12 mouse cellular contexts compared by ENCODE assay signal in genomic region chr4:126166084-126166483, GRCm38 (mm10). TPM values are rescaled to one million over a fixed set of nuclear protein-coding genes. Genes with fewer than 3 reads are reported as not detected.
DNase-seq lines count a peak whose midpoint lies in the region; ATAC-seq and TF ChIP-seq lines count a peak whose summit lies in the region.
"Had no signal": no experiment of that assay in that cellular context is flagged by ENCODE, and none has a peak within 500 bp of the region (broad histone marks: within the 10 kb centered on the region; RNA-seq: fewer than 3 reads in every experiment).

No protein-coding gene starts in this region.

- no peaks in the 10 kb centered on the region for H3K9me3 ChIP-seq in kidney, embryonic 14.5 days (ENCODE audit: control insufficient read depth, low read length)
- H3K9me3 ChIP-seq: embryonic facial prominence, embryonic 13.5 days; limb, embryonic 15.5 days had no signal

- 40% methylated on average over 3 of the region's 3 CpGs for WGBS in kidney, adult 2 months
- 78% methylated on average over 3 of the region's 3 CpGs for WGBS in kidney, embryonic 14.5 days

- H3K36me3 ChIP-seq in kidney, adult 2 months (ENCODE audit: control insufficient read depth, insufficient read depth, low read length) = peaks cover 10% of the 10 kb centered on the region; the same call in 1 of the 2 replicates
- peaks cover 50% of the 10 kb centered on the region for H3K36me3 ChIP-seq in kidney, embryonic 14.5 days (ENCODE audit: control insufficient read depth, insufficient read depth, low read length)

- H3K4me2 ChIP-seq in kidney, embryonic 14.5 days (replicated peaks; ENCODE audit: low read depth, low read length) = no peak overlapping the region
- H3K4me2 ChIP-seq: embryonic facial prominence, embryonic 13.5 days; limb, embryonic 15.5 days had no signal

- peak; percentile 71 for DNase-seq in adrenal gland, adult 2 months
- no peak for DNase-seq in adrenal gland, postnatal 25 days
- peak; percentile 80 for DNase-seq in kidney, adult 2 months
- DNase-seq in kidney, postnatal 25 days = peak; percentile 55 to 84
- DNase-seq in thymus, postnatal 14 days = no peak
- no peak for DNase-seq in neural tube, embryonic 10.5 days (ENCODE audit: extremely low spot score, low spot score)
- DNase-seq: cerebellum, postnatal 25 days had no signal

- no peak for TF ChIP-seq CTCF in kidney, adult 2 months (conservative IDR thresholded peaks at IDR 0.05; ENCODE audit: insufficient read depth, insufficient read length, low read depth, low read length)
- TF ChIP-seq CTCF in embryonic fibroblast, embryonic 13.5 days (IDR thresholded peaks at IDR 0.05; ENCODE audit: borderline replicate concordance, insufficient read depth, low read length) = no peak

- H3K27me3 ChIP-seq in kidney, adult 2 months (replicated peaks; ENCODE audit: control insufficient read depth, insufficient read depth, low read length) = no peaks in the 10 kb centered on the region
- H3K27me3 ChIP-seq in kidney, embryonic 14.5 days (ENCODE audit: control insufficient read depth, insufficient read depth, low read length) = no peaks in the 10 kb centered on the region
- H3K27me3 ChIP-seq: embryonic facial prominence, embryonic 13.5 days; limb, embryonic 15.5 days had no signal

- H3K27ac ChIP-seq in kidney, adult 2 months (ENCODE audit: insufficient read depth, low read depth, low read length) = peak overlapping the region; percentile 98
- H3K27ac ChIP-seq in kidney, embryonic 14.5 days (ENCODE audit: low read depth, low read length) = no peak overlapping the region
- H3K27ac ChIP-seq in embryonic fibroblast, embryonic 13.5 days (ENCODE audit: insufficient read depth, low read length) = peak overlapping the region; percentile 48; the same call in 1 of the 2 replicates
- H3K27ac ChIP-seq: embryonic facial prominence, embryonic 13.5 days; limb, embryonic 15.5 days had no signal

- peaks cover 17% of the 10 kb centered on the region for H3K4me1 ChIP-seq in kidney, adult 2 months (ENCODE audit: control insufficient read depth, insufficient read depth, low read length)
- peaks cover 16% of the 10 kb centered on the region; the same call in 1 of the 2 replicates for H3K4me1 ChIP-seq in kidney, embryonic 14.5 days (ENCODE audit: control insufficient read depth, insufficient read depth, low read length)
- H3K4me1 ChIP-seq in embryonic fibroblast, embryonic 13.5 days (ENCODE audit: control insufficient read depth, insufficient read depth, low read length) = no peaks in the 10 kb centered on the region; the same call in 1 of the 2 replicates

- no peak for ATAC-seq in kidney, embryonic 14.5 days (ENCODE audit: low FRiP score, low TSS enrichment)
- ATAC-seq: forebrain, embryonic 14.5 days had no signal

- H3K4me3 ChIP-seq in kidney, adult 2 months (ENCODE audit: insufficient read depth, low read depth, low read length) = no peak overlapping the region
- H3K4me3 ChIP-seq in kidney, embryonic 14.5 days (ENCODE audit: low read length) = no peak overlapping the region
- no peak overlapping the region for H3K4me3 ChIP-seq in embryonic fibroblast, embryonic 13.5 days (ENCODE audit: insufficient read depth, low read length)
- H3K4me3 ChIP-seq: embryonic facial prominence, embryonic 13.5 days; limb, embryonic 15.5 days had no signal

- no peak for TF ChIP-seq POLR2A in kidney, adult 2 months (IDR thresholded peaks at IDR 0.05; ENCODE audit: low read depth, low read length)
- TF ChIP-seq POLR2A in embryonic fibroblast, embryonic 13.5 days (IDR thresholded peaks at IDR 0.05; ENCODE audit: low read depth, low read length) = no peak

- H3K9ac ChIP-seq in kidney, embryonic 14.5 days (ENCODE audit: low read depth, low read length) = no peak overlapping the region
- H3K9ac ChIP-seq: embryonic facial prominence, embryonic 13.5 days; limb, embryonic 15.5 days had no signal

RNA-seq across cellular contexts. Expression of gene Sh3d21, which starts 2.8 kb away (rescaled TPM):
- 1 to 10 TPM; 2.5 to 3.2 TPM for total RNA-seq in adrenal gland, adult 2 months (2021)
- polyA plus RNA-seq in adrenal gland, adult 2 months (2012; rRNA removed) = 1.4 and 1.8 TPM in 2 replicates
- total RNA-seq in adrenal gland, postnatal 25 days (2021) = 2.8 and 3.2 TPM in 2 replicates
- 5.0 and 5.5 TPM in 2 replicates for polyA plus RNA-seq in kidney, adult 2 months (2012; rRNA removed)
- polyA plus RNA-seq in kidney, embryonic 14.5 days (2014; fragmentation: Nextera tagmentation; extraction: Ambion mirVana) = 7.3 and 8.7 TPM in 2 replicates
- polyA plus RNA-seq in embryonic fibroblast, embryonic 13.5 days (2011; ENCODE audit: insufficient read length, low read depth, missing spikeins) = 2.5 and 3.8 TPM in 2 replicates

RNA-seq across cellular contexts. Expression of gene Eva1b, which starts 18.5 kb away (rescaled TPM):
- total RNA-seq in adrenal gland, adult 2 months (2021) = 10 to 100 TPM; 13.3 to 35.0 TPM
- polyA plus RNA-seq in adrenal gland, adult 2 months (2012; rRNA removed) = 111 and 156 TPM in 2 replicates
- total RNA-seq in adrenal gland, postnatal 25 days (2021) = 23.4 and 33.9 TPM in 2 replicates
- 68.8 and 101 TPM in 2 replicates for polyA plus RNA-seq in kidney, adult 2 months (2012; rRNA removed)
- polyA plus RNA-seq in kidney, embryonic 14.5 days (2014; fragmentation: Nextera tagmentation; extraction: Ambion mirVana) = 96.1 and 124 TPM in 2 replicates
- 41.0 and 53.7 TPM in 2 replicates for polyA plus RNA-seq in embryonic fibroblast, embryonic 13.5 days (2011; ENCODE audit: insufficient read length, low read depth, missing spikeins)

RNA-seq across cellular contexts. Expression of gene Thrap3, which starts 36.5 kb away (rescaled TPM):
- total RNA-seq in adrenal gland, adult 2 months (2021) = 100 to 1,000 TPM; 169 to 173 TPM
- polyA plus RNA-seq in adrenal gland, adult 2 months (2012; rRNA removed) = 29.1 and 36.8 TPM in 2 replicates
- 190 and 232 TPM in 2 replicates for total RNA-seq in adrenal gland, postnatal 25 days (2021)
- 40.4 and 51.0 TPM in 2 replicates for polyA plus RNA-seq in kidney, adult 2 months (2012; rRNA removed)
- 141 and 281 TPM in 2 replicates for polyA plus RNA-seq in kidney, embryonic 14.5 days (2014; fragmentation: Nextera tagmentation; extraction: Ambion mirVana)
- polyA plus RNA-seq in embryonic fibroblast, embryonic 13.5 days (2011; ENCODE audit: insufficient read length, low read depth, missing spikeins) = 311 and 382 TPM in 2 replicates

Comparison
In these comparisons a context has a peak if more than half of its experiments do, and no peak if none do; other contexts are left out.
1. DNase-seq: peak in adrenal gland, adult 2 months (single experiment), kidney, adult 2 months (single experiment) and kidney, postnatal 25 days (2 of 2); none in adrenal gland, postnatal 25 days (single experiment), thymus, postnatal 14 days (single experiment) and neural tube, embryonic 10.5 days (single experiment).